Mouse (Mus musculus) liver, postnatal 0 days (tissue): ENCODE results near the gene Col4a2. TPM values are rescaled to one million over a fixed set of nuclear protein-coding genes. Genes with fewer than 3 reads are reported as not detected.

Source experiments
- ATAC-seq: fragments of 200-750 bp; cut with Nextera tagmentation; 2 replicates; pipeline ENCODE4 v1.8.0; 2017; ENCODE audit warnings: mild to moderate bottlenecking, moderate library complexity
- DNase-seq: peaks from one replicate; pipeline ENCODE4 v3.0.0-alpha.2; 2016
- H3K27ac ChIP-seq: fragments of 300-500 bp; sonication (generic); 2 replicates; pipeline ENCODE4 v1.5.1; 2014; ENCODE audit warnings: antibody characterized with exemption, moderate library complexity, mild to moderate bottlenecking, low read depth
- H3K27me3 ChIP-seq: fragments of 300-500 bp; sonication (generic); 2 replicates; pipeline ENCODE4 v1.6.1; 2014; ENCODE audit warnings: low read length, control low read depth, mixed read lengths; ENCODE audit not compliant: insufficient read depth
- H3K36me3 ChIP-seq: fragments of 300-500 bp; sonication (generic); replicated peaks from 2 replicates; pipeline ENCODE4 v1.6.1; 2014; ENCODE audit warnings: mild to moderate bottlenecking, control low read depth, low read length, moderate library complexity, mixed read lengths; ENCODE audit not compliant: insufficient read depth
- H3K4me1 ChIP-seq: fragments of 300-500 bp; sonication (generic); 2 replicates; pipeline ENCODE4 v1.6.1; 2014; ENCODE audit warnings: antibody characterized with exemption, mild to moderate bottlenecking, control low read depth; ENCODE audit not compliant: insufficient read depth
- H3K4me2 ChIP-seq: fragments of 300-500 bp; sonication (generic); 2 replicates; pipeline ENCODE4 v1.6.1; 2014; ENCODE audit warnings: low read depth, mild to moderate bottlenecking, low read length, moderate library complexity, mixed read lengths
- H3K4me3 ChIP-seq: fragments of 300-500 bp; sonication (generic); 2 replicates; pipeline ENCODE4 v1.5.1; 2014; ENCODE audit warnings: low read depth, low read length
- H3K9ac ChIP-seq: fragments of 300-500 bp; sonication (generic); replicated peaks from 2 replicates; pipeline ENCODE4 v1.6.1; 2014; ENCODE audit warnings: mild to moderate bottlenecking, moderate library complexity
- H3K9me3 ChIP-seq: fragments of 300-500 bp; sonication (generic); 2 replicates; pipeline ENCODE4 v1.6.1; 2016; ENCODE audit warnings: mild to moderate bottlenecking, control low read depth, low read length, mixed read lengths
- CTCF ChIP-seq: sonication (generic); IDR thresholded peaks from 2 replicates; pipeline ENCODE4 v1.5.1; 2016; ENCODE audit warnings: antibody characterized with exemption, low read depth
- EP300 ChIP-seq: IDR thresholded peaks from 2 replicates; pipeline ENCODE4 v1.6.1; 2016; ENCODE audit warnings: antibody characterized with exemption, low read depth, mild to moderate bottlenecking
- WGBS: fragments of 180-500 bp; shearing (Covaris S2); extraction: QIAGEN DNeasy Blood & Tissue Kit; methylation state at CpG from one replicate; pipeline ENCODE4 v1.1.7; 2014; ENCODE audit not compliant: insufficient replicate concordance; 5-methylcytosine and 5-hydroxymethylcytosine counted together
- polyA plus RNA-seq: library from polyadenylated mRNA; unstranded; fragments of >200 nt; fragmentation: Nextera tagmentation; extraction: Ambion mirVana; gene quantifications from 2 replicates; pipeline ENCODE4 v1.2.1, GENCODE M21; 2015

Col4a2 gene
- polyA plus RNA-seq, 1 experiment from 2014 or later, result 9.7 TPM

DNA sequence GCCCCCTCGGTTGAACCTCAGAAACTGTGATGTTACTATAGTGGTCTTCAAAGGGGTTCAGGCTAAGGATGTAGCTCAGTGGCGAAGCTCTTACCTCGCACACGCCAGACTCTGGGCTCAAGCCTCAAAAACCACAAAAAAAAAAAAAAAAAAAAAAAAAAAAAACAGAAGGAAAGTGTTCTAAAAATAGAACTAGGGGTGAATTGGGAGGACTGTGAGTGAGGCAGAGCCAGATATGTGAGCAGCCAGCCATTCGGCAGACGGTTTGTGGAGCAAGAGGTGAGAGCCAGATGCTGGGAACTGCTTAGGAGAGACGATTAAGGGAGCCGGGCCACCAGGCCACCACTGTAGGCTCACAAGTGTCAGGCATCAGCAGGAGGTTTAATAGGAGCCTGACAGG lies 81.0 kb downstream of the Col4a2 start:
- DNase-seq (no peak), ATAC-seq (no peak)
- H3K36me3 ChIP-seq, result no peaks in the 10 kb centered on the region
- peaks cover 9% of the 10 kb centered on the region; the same call in 1 of the 2 replicates for H3K4me1 ChIP-seq
- H3K27me3 ChIP-seq, result no peaks in the 10 kb centered on the region
- TF ChIP-seq CTCF (no peak), EP300 (no peak)
- no peak overlapping the region for H3K27ac ChIP-seq
- no peak overlapping the region for H3K4me2 ChIP-seq
- WGBS, result 21% methylated on average over 8 of the region's 8 CpGs
- H3K9me3 ChIP-seq, result no peaks in the 10 kb centered on the region
- H3K9ac ChIP-seq, result no peak overlapping the region
- H3K4me3 ChIP-seq, result no peak overlapping the region

DNA sequence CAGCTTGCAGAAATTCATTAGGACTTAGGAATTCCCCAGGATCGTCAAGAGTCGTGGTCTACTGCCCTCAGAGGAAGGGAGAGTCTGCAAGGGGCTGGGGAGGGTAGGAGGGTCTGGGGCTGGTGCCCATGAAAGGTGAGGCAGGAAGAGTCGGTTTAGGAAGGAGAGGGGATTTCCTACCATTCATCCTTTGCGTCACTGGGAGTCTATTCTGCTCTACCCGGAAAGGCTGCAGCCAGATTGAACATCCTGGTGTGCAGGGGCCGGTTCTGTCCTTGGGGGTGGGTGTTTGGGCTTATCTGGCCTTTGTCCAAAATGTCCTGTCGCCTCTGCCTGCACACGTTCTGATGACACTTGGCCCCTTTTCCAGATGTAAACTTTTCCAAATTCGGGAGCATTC lies 82.2 kb downstream of the Col4a2 start:
- Histone ChIP-seq H3K9ac (no peak overlapping the region), H3K27ac (no peak overlapping the region), H3K4me2 (no peak overlapping the region), H3K4me3 (no peak overlapping the region), H3K4me1 (peaks cover 9% of the 10 kb centered on the region; the same call in 1 of the 2 replicates), H3K36me3 (no peaks in the 10 kb centered on the region), H3K9me3 (no peaks in the 10 kb centered on the region), H3K27me3 (no peaks in the 10 kb centered on the region)
- DNase-seq (no peak), ATAC-seq (0 out of 2 replicates have a peak, but pooled peaks have one; percentile 20)
- WGBS, result 45% methylated on average over 9 of the region's 9 CpGs
- no peak for TF ChIP-seq EP300
- TF ChIP-seq CTCF, result no peak

DNA sequence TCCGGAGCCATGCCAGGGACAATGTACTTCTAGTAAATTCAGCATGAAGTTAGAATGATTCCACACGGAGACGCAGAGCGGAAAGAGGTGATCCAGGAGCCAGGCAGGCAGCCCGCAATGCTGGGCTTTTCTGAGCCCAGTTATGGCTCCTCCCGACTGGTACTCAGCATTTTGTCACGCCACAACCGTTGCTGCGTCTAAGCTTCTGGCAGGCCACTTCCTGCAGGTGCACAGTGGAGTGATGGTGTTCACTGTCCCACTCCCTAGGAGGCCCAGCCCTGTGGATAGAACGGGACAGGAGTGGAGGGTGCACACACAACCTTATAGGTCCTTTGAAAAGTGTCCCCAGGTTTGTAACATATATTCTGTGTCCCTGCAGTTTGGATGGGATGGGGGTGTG lies 83.0 kb downstream of the Col4a2 start:
- 47% methylated on average over 10 of the region's 10 CpGs for WGBS
- Histone ChIP-seq H3K4me2 (no peak overlapping the region), H3K9me3 (no peaks in the 10 kb centered on the region), H3K36me3 (no peaks in the 10 kb centered on the region), H3K27ac (no peak overlapping the region), H3K4me3 (no peak overlapping the region), H3K9ac (no peak overlapping the region), H3K27me3 (no peaks in the 10 kb centered on the region), H3K4me1 (peaks cover 9% of the 10 kb centered on the region; the same call in 1 of the 2 replicates)
- TF ChIP-seq CTCF (no peak), EP300 (no peak)
- no peak for DNase-seq
- no peak for ATAC-seq

GRCm38 (mm10) chr8:11396111-11396510 lies 83.5 kb downstream of the Col4a2 start:
- Histone ChIP-seq H3K27me3 (no peaks in the 10 kb centered on the region), H3K4me2 (no peak overlapping the region), H3K36me3 (no peaks in the 10 kb centered on the region), H3K27ac (no peak overlapping the region), H3K4me1 (peaks cover 9% of the 10 kb centered on the region; the same call in 1 of the 2 replicates), H3K9me3 (no peaks in the 10 kb centered on the region), H3K9ac (no peak overlapping the region), H3K4me3 (no peak overlapping the region)
- TF ChIP-seq EP300 (no peak), CTCF (no peak)
- DNase-seq (no peak), ATAC-seq (no peak)
- WGBS, result 40% methylated on average over 7 of the region's 7 CpGs

DNA sequence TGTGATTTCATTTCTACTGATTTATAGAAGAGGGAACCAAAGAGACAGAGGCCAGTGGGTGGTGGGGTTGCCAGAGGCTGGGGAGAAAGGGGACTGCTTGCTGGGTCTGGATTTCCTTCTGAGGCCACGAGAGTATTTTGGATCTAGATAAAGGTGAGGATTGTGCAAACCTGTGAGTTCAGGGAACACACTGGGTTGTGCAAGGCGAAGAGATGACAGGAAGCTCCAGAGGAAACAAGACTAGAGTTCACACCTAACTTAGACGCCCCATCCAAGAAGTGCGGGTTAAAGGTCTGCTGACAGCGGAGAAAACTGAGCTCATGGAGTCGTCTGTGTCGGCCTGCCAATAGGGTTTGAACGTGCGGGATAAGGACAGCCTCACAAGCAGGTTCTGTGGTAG lies 84.5 kb downstream of the Col4a2 start:
- no peak overlapping the region for H3K4me2 ChIP-seq
- H3K4me1 ChIP-seq, result peaks cover 9% of the 10 kb centered on the region; the same call in 1 of the 2 replicates
- ATAC-seq (peak; percentile 3; the same call in 1 of the 2 replicates), DNase-seq (no peak)
- no peak overlapping the region for H3K27ac ChIP-seq
- H3K9me3 ChIP-seq, result no peaks in the 10 kb centered on the region
- WGBS, result 54% methylated on average over 9 of the region's 9 CpGs
- no peaks in the 10 kb centered on the region for H3K27me3 ChIP-seq
- TF ChIP-seq CTCF (no peak), EP300 (no peak)
- no peak overlapping the region for H3K4me3 ChIP-seq
- H3K36me3 ChIP-seq, result no peaks in the 10 kb centered on the region
- H3K9ac ChIP-seq, result no peak overlapping the region

DNA sequence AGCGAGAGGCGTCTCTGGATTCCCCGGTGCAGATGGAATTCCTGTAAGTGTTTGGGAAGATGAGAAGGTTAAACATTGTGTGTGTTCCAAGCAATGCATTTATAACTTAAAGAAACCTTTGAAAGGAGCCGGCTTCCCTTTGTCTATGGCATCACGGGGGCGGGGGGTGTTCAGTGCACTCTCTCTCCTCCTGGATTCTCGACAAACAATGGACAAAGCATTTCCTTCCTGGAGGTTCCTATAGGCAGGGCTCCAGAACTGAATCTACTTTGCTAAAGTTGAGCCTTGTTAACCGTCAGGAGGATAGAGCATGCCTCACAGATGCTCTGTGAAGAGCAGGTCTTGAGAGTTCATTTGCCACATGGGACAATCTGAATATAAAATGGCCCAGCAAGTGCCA lies 87.1 kb downstream of the Col4a2 start:
- Histone ChIP-seq H3K9ac (no peak overlapping the region), H3K4me3 (no peak overlapping the region), H3K36me3 (no peaks in the 10 kb centered on the region), H3K27me3 (no peaks in the 10 kb centered on the region), H3K4me1 (peaks cover 6% of the 10 kb centered on the region; the same call in 1 of the 2 replicates), H3K27ac (no peak overlapping the region), H3K9me3 (no peaks in the 10 kb centered on the region), H3K4me2 (no peak overlapping the region)
- no peak for ATAC-seq
- WGBS, result 68% methylated on average over 8 of the region's 8 CpGs
- no peak for DNase-seq
- no peak for TF ChIP-seq CTCF
- no peak for TF ChIP-seq EP300

- DNase-seq (no peak), ATAC-seq (no peak)
- no peak overlapping the region for H3K4me2 ChIP-seq
These were observed 87.6 kb downstream of the Col4a2 start for GRCm38 (mm10) chr8:11400244-11400643.

More at GRCm38 (mm10) chr8:11400244-11400643, 87.6 kb downstream of the Col4a2 start:
- Histone ChIP-seq H3K9me3 (no peaks in the 10 kb centered on the region), H3K4me3 (no peak overlapping the region), H3K9ac (no peak overlapping the region), H3K27ac (peak overlapping the region; percentile 34), H3K36me3 (no peaks in the 10 kb centered on the region), H3K27me3 (no peaks in the 10 kb centered on the region), H3K4me1 (peaks cover 6% of the 10 kb centered on the region; the same call in 1 of the 2 replicates)
- 64% methylated on average over 8 of the region's 8 CpGs for WGBS
- no peak for TF ChIP-seq EP300
- no peak for TF ChIP-seq CTCF
